Mouse (Mus musculus) CH12.LX (cell line): ENCODE data around the gene Adcyap1. TPM values are rescaled to one million over a fixed set of nuclear protein-coding genes. Genes with fewer than 3 reads are reported as not detected.

Experiments used
- DNase-seq: peaks from one replicate; pipeline ENCODE4 v3.0.0-alpha.2; 2013; ENCODE audit errors: extremely low read depth
- H3K27ac ChIP-seq: 2 replicates; pipeline ENCODE4 v1.5.1; 2012; ENCODE audit warnings: low read depth, mild to moderate bottlenecking, control low read depth, moderate library complexity; ENCODE audit not compliant: insufficient read depth
- H3K27me3 ChIP-seq: replicated peaks from 2 replicates; pipeline ENCODE3; 2012; ENCODE audit warnings: inconsistent platforms
- H3K36me3 ChIP-seq, 2 experiments: replicated peaks in 1 of 2; 2 replicates each; pipeline versions ENCODE3 to v1.6.1; 2012; ENCODE audit warnings: inconsistent platforms in 1 of 2, low read length in 1 of 2, mild to moderate bottlenecking in 1 of 2, mixed read lengths in 1 of 2, moderate library complexity in 1 of 2; ENCODE audit not compliant: control insufficient read depth in 1 of 2, insufficient read depth in 1 of 2
- H3K4me1 ChIP-seq, 2 experiments: 2 replicates each; pipeline ENCODE4 v1.6.1; 2012; ENCODE audit warnings: inconsistent platforms in 1 of 2, moderate library complexity in 1 of 2; ENCODE audit not compliant: insufficient read depth in 2 of 2, control insufficient read depth in 1 of 2
- H3K4me2 ChIP-seq: 2 replicates; pipeline ENCODE4 v1.6.1; 2012; ENCODE audit warnings: low read depth, mild to moderate bottlenecking, control low read depth; ENCODE audit not compliant: poor library complexity, insufficient read depth, severe bottlenecking
- H3K4me3 ChIP-seq, 3 experiments: fragments of 150-350 bp in 1 of 3; sonication (generic) in 1 of 3; replicated peaks in 1 of 3; 2 replicates each; pipeline versions ENCODE3 to v1.5.1; 2011 to 2012; ENCODE audit warnings: low read depth in 2 of 3, low read length in 2 of 3, mild to moderate bottlenecking in 2 of 3, moderate library complexity in 2 of 3, control low read depth in 1 of 3, improper control_type of control experiment in 1 of 3, inconsistent platforms in 1 of 3, mixed read lengths in 1 of 3; ENCODE audit not compliant: poor library complexity in 1 of 3
- H3K79me2 ChIP-seq: replicated peaks from 2 replicates; pipeline ENCODE4 v1.6.1; 2012; ENCODE audit warnings: mild to moderate bottlenecking, moderate library complexity; ENCODE audit not compliant: control insufficient read depth, poor library complexity, insufficient read depth, severe bottlenecking; ENCODE audit errors: extremely low read depth
- H3K9ac ChIP-seq: 2 replicates; pipeline ENCODE4 v1.6.1; 2012; ENCODE audit warnings: low read depth, mild to moderate bottlenecking, control low read depth, moderate library complexity; ENCODE audit not compliant: insufficient read depth
- H3K9me3 ChIP-seq: replicated peaks from 2 replicates; pipeline ENCODE3; 2012; ENCODE audit warnings: low read length, inconsistent platforms, mixed read lengths
- BHLHE40 ChIP-seq: IDR thresholded peaks from 2 replicates; pipeline ENCODE4 v1.6.1; 2011; ENCODE audit warnings: mild to moderate bottlenecking, low read depth, low read length, improper control_type of control experiment
- CHD1 ChIP-seq: IDR thresholded peaks from 2 replicates; pipeline ENCODE4 v1.6.1; 2012; ENCODE audit warnings: low read depth, low read length, improper control_type of control experiment, inconsistent platforms
- CTCF ChIP-seq, 2 experiments: IDR thresholded peaks in 1 of 2; conservative IDR thresholded peaks in 1 of 2; 2 replicates each; pipeline ENCODE4 v1.5.1; 2011 to 2012; ENCODE audit warnings: low read depth in 2 of 2, low read length in 2 of 2, improper control_type of control experiment in 1 of 2, inconsistent platforms in 1 of 2, mild to moderate bottlenecking in 1 of 2, moderate library complexity in 1 of 2
- EP300 ChIP-seq: IDR thresholded peaks from 2 replicates; pipeline ENCODE4 v1.6.1; 2011; ENCODE audit warnings: low read length, improper control_type of control experiment
- JUND ChIP-seq: conservative IDR thresholded peaks from 2 replicates; pipeline ENCODE4 v1.6.1; 2011; ENCODE audit warnings: low read depth, low read length, improper control_type of control experiment
- KAT2A ChIP-seq: IDR thresholded peaks from 2 replicates; pipeline ENCODE4 v1.6.1; 2012; ENCODE audit warnings: low read length, improper control_type of control experiment, inconsistent platforms; ENCODE audit not compliant: insufficient replicate concordance
- MAFK ChIP-seq: IDR thresholded peaks from 2 replicates; pipeline ENCODE4 v1.6.1; 2011; ENCODE audit warnings: low read length, improper control_type of control experiment; ENCODE audit not compliant: insufficient replicate concordance
- MEF2A ChIP-seq: IDR thresholded peaks from 2 replicates; pipeline ENCODE4 v1.6.1; 2014; ENCODE audit warnings: low read depth, mild to moderate bottlenecking, inconsistent platforms, low read length, improper control_type of control experiment, borderline replicate concordance
- MXI1 ChIP-seq: IDR thresholded peaks from 2 replicates; pipeline ENCODE4 v1.6.1; 2011; ENCODE audit warnings: mild to moderate bottlenecking, low read depth, low read length, improper control_type of control experiment
- MYC ChIP-seq: IDR thresholded peaks from 2 replicates; pipeline ENCODE4 v1.6.1; 2011; ENCODE audit warnings: low read depth, mild to moderate bottlenecking, improper control_type of control experiment, low read length
- NRF1 ChIP-seq: IDR thresholded peaks from 2 replicates; pipeline ENCODE4 v1.6.1; 2014; ENCODE audit warnings: low read depth, mild to moderate bottlenecking, inconsistent platforms, low read length, improper control_type of control experiment, moderate library complexity
- POLR2AphosphoS2 ChIP-seq: IDR thresholded peaks from 2 replicates; pipeline ENCODE4 v1.6.1; 2011; ENCODE audit warnings: low read depth, low read length, improper control_type of control experiment
- RCOR1 ChIP-seq: conservative IDR thresholded peaks from 2 replicates; pipeline ENCODE4 v1.6.1; 2012; ENCODE audit warnings: low read depth, mild to moderate bottlenecking, inconsistent platforms, low read length, improper control_type of control experiment
- TCF12 ChIP-seq: IDR thresholded peaks from 2 replicates; pipeline ENCODE4 v1.6.1; 2014; ENCODE audit warnings: low read depth, mild to moderate bottlenecking, inconsistent platforms, low read length, improper control_type of control experiment
- USF1 ChIP-seq: IDR thresholded peaks from 2 replicates; pipeline ENCODE4 v1.6.1; 2014; ENCODE audit warnings: low read depth, mild to moderate bottlenecking, inconsistent platforms, low read length, improper control_type of control experiment
- USF2 ChIP-seq: conservative IDR thresholded peaks from 2 replicates; pipeline ENCODE4 v1.6.1; 2011; ENCODE audit warnings: low read depth, low read length, improper control_type of control experiment
- ZC3H11A ChIP-seq: IDR thresholded peaks from 2 replicates; pipeline ENCODE4 v1.6.1; 2012; ENCODE audit warnings: low read depth, mild to moderate bottlenecking, inconsistent platforms, low read length, improper control_type of control experiment
- ZMIZ1 ChIP-seq: IDR thresholded peaks from 2 replicates; pipeline ENCODE4 v1.6.1; 2012; ENCODE audit warnings: low read depth, mild to moderate bottlenecking, inconsistent platforms, low read length, improper control_type of control experiment
- ZNF384 ChIP-seq: IDR thresholded peaks from 2 replicates; pipeline ENCODE4 v1.6.1; 2012; ENCODE audit warnings: low read depth, low read length, improper control_type of control experiment, inconsistent platforms
- dilution Hi-C: fragments of 300-500 bp; cut with MboI; formaldehyde crosslinking; loops from 2 replicates; pipeline ENCODE4 v1.14.3; 2020; ENCODE audit warnings: low sequenced_read_pairs; ENCODE audit not compliant: extremely low pct_unique_long_range_greater_than_20kb, extremely low pct_ligation_motif_present
- in situ Hi-C: fragments of 300-500 bp; cut with MboI; formaldehyde crosslinking; loops from 3 replicates; pipeline ENCODE4 v1.14.3; 2019; ENCODE audit warnings: low sequenced_read_pairs, low pct_ligation_motif_present, low pct_unique_long_range_greater_than_20kb, mixed read lengths
- polyA plus RNA-seq: library from polyadenylated mRNA; unstranded; fragments of >175 nt; gene quantifications from 2 replicates; pipeline ENCODE4 v1.2.1, GENCODE M21; 2012; ENCODE audit warnings: low read depth; ENCODE audit not compliant: insufficient read length
- total RNA-seq, 2 experiments: library from RNA; depleted of rRNA; stranded (reverse); fragments of 300-350 nt in 1 of 2; fragments of >200 nt in 1 of 2; gene quantifications; 2 replicates each; pipeline ENCODE4 v1.2.3; 2012 to 2014

Gene Adcyap1
- total and polyA plus RNA-seq, 3 experiments: not detected

GRCm38 (mm10) chr17:93199218-93199617 is 401 bp downstream of the Adcyap1 start:
- H3K36me3 ChIP-seq: no peaks in the 10 kb centered on the region

GRCm38 (mm10) chr17:93199747-93200146 is 930 bp downstream of the Adcyap1 start:
- TF ChIP-seq MXI1 (no peak), ZMIZ1 (no peak), CHD1 (no peak), MAFK (no peak), TCF12 (no peak)
- Histone ChIP-seq H3K79me2 (no peaks in the 10 kb centered on the region), H3K4me3 (no peak overlapping the region), H3K4me1 (no peaks in the 10 kb centered on the region), H3K4me2 (no peak overlapping the region), H3K27ac (no peak overlapping the region), H3K9me3 (peaks cover 67% of the 10 kb centered on the region), H3K9ac (no peak overlapping the region), H3K27me3 (no peaks in the 10 kb centered on the region), H3K36me3 (no peaks in the 10 kb centered on the region)
- in situ Hi-C loops (no loop called here), dilution Hi-C loops (no loop called here)
- DNase-seq: no peak

More at GRCm38 (mm10) chr17:93199218-93199617, 401 bp downstream of the Adcyap1 start:
- no peak for DNase-seq
- Histone ChIP-seq H3K4me2 (no peak overlapping the region), H3K79me2 (no peaks in the 10 kb centered on the region), H3K27ac (no peak overlapping the region), H3K4me3 (no peak overlapping the region)
- dilution Hi-C loops: no loop called here
- TF ChIP-seq POLR2AphosphoS2: no peak
- TF ChIP-seq RCOR1: no peak
- no peak for TF ChIP-seq USF2
- TF ChIP-seq, all 38 proteins: peak for 0
- Histone ChIP-seq H3K27me3 (no peaks in the 10 kb centered on the region), H3K9ac (no peak overlapping the region), H3K9me3 (peaks cover 68% of the 10 kb centered on the region), H3K4me1 (no peaks in the 10 kb centered on the region)
- in situ Hi-C loops: no loop called here

- H3K9me3 ChIP-seq: peaks cover 69% of the 10 kb centered on the region
- dilution Hi-C loops: no loop called here
- H3K36me3 ChIP-seq: no peaks in the 10 kb centered on the region
- DNase-seq: no peak
- TF ChIP-seq MEF2A (no peak), MYC (no peak), BHLHE40 (no peak), JUND (no peak), CHD1 (no peak), NRF1 (no peak), ZNF384 (no peak), RCOR1 (no peak), MXI1 (no peak), CTCF (conservative IDR thresholded peaks at IDR 0.05 in 1 of 2, IDR thresholded peaks at IDR 0.05 in 1 of 2; ENCODE audit: low read depth in 2 of 2, low read length in 2 of 2) (no peak), KAT2A (no peak), POLR2AphosphoS2 (no peak), EP300 (no peak), MAFK (no peak), USF1 (no peak), ZC3H11A (no peak)
- in situ Hi-C loops: no loop called here
- H3K4me1 ChIP-seq: no peaks in the 10 kb centered on the region
- H3K9ac ChIP-seq: no peak overlapping the region
- no peaks in the 10 kb centered on the region for H3K79me2 ChIP-seq
- H3K27me3 ChIP-seq: no peaks in the 10 kb centered on the region
- H3K4me2 ChIP-seq: no peak overlapping the region
- no peak overlapping the region for H3K4me3 ChIP-seq
- H3K27ac ChIP-seq: no peak overlapping the region
These were observed 1.8 kb downstream of the Adcyap1 start for GRCm38 (mm10) chr17:93200386-93201264.
